Mouse (Mus musculus): ENCODE results near the gene Obox7.
"Not testable (repeated sequence)": the region's sequence is repeated elsewhere in the genome, so short reads cannot be mapped to it uniquely, and the experiment has no call there.

The Obox7 gene

GRCm38 (mm10) chr7:14659196-14659595 lies at the start of gene Obox7:
Gene Obox7, plus strand, starts transcription at chr7:14659496.
- not testable (repeated sequence) for DNase-seq (ENCODE audit: low spot score)

- DNase-seq (ENCODE audit: low spot score), result not testable (repeated sequence)
These were observed 36.4 kb upstream of the Obox7 start for GRCm38 (mm10) chr7:14622556-14623542.

All from adipocyte (in vitro differentiated cells).